Mouse (Mus musculus) liver, adult 2 months (tissue): ENCODE results near the gene Eif4ebp2.

Experiments
- CTCF ChIP-seq: fragments of 200-500 bp; IDR thresholded peaks from 2 replicates; pipeline ENCODE4 v1.5.1; 2011; ENCODE audit warnings: low read depth, low read length, control low read depth
- POLR2A ChIP-seq: fragments of 200-500 bp; IDR thresholded peaks from 2 replicates; pipeline ENCODE4 v1.6.1; 2011; ENCODE audit warnings: low read length, control low read depth; ENCODE audit not compliant: insufficient read depth; ENCODE audit errors: extremely low read depth

DNA sequence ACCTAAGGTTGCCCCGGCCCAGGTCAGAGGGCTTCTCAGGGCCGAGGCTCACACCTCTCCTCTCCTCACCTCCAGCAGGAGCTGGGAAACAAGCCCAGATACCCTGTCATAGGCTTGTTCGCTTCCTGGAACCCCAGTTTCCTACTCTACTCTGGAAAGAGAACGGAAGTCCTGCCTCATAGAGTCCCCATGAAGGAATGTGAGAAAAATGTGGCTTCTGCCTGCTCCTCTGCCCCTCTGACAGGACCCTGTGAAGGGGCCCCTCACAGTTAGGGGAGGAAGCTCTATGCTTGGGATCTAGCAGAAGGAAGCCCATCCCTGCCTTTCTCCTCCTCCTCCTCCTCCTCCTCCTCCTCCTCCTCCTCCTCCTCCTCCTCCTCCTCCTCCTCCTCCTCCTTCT lies 59.9 kb downstream of the Eif4ebp2 start:
- TF ChIP-seq CTCF (no peak), POLR2A (no peak)
